Mouse (Mus musculus) urinary bladder, adult 18-20 months (tissue): ENCODE results near the gene Pon2.
"Not testable (repeated sequence)": the region's sequence is repeated elsewhere in the genome, so short reads cannot be mapped to it uniquely, and the experiment has no call there.

Experiments used
- DNase-seq, 2 experiments: peaks; one replicate each; pipeline ENCODE4 v3.0.0; 2022; ENCODE audit warnings: low spot score in 2 of 2, mixed read lengths in 2 of 2

Gene Pon2

DNA sequence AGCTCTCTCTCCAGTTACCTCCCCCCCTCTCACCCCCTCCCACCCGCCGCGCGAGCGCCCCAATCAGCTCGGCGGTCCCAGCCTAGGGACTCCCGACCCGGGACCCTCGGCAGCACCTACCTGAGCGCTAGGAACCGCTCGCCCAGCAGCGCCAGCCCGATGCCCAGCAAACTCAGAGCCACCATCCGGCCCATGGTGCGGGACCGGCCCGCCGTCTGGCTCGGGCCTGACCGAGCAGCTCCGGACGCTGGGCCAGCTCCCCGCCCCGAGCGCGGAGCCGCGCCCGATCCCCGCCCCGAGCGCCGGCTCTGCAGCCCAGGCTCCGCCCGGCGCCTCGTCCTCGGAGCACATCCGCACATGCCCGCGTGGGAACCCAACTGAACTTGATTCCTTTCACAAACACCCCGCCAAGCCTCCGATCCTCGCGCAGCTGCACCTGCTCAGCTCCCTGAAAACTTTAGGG lies at the start of gene Pon2:
Pon2 (minus strand) TSS at position 364 of the 463 bp plus-strand sequence.
- peak; percentile 75 to 81 for DNase-seq

- DNase-seq: no peak
These were observed 46.0 kb upstream of the Pon2 start for GRCm38 (mm10) chr6:5344255-5344654.

DNA sequence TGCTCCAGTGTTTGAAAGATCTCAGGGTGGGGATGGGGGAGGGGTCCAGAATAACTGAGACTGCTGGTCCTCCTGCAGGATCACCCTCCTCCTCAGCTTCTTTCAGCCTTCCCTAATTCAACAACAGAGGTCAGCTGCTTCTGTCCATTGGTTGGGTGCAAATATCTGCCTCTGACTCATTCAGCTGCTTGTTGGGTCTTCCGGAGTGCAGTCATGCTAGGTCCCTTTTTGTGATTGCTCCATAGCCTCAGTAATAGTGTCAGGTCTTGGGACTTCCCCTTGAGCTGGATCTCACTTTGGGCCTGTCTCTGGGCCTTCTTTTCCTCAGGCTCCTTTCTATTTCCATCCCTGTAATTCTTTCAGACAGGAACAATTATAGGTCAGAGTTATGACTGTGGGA lies 41.0 kb upstream of the Pon2 start:
- not testable (repeated sequence) for DNase-seq

DNA sequence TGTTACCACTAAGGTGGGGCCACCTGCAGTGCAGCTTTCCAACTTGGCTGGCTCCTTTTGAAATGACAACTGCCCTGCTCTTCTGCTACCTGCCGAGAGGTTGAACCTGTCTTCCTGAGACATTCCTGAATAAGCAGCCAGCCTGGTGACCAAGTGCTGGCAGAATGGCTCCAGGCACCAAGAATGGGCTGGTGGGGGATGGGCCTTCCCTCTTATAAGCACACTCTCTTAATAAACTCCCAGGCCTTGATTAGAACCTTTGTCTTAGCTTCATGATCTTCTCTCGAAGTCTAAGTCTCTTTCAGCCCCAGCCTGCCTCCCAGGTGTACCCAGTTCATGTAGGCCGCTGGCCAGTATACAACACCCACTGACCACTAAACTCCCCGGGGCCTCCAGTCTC lies 40.5 kb upstream of the Pon2 start:
- DNase-seq: not testable (repeated sequence)

DNA sequence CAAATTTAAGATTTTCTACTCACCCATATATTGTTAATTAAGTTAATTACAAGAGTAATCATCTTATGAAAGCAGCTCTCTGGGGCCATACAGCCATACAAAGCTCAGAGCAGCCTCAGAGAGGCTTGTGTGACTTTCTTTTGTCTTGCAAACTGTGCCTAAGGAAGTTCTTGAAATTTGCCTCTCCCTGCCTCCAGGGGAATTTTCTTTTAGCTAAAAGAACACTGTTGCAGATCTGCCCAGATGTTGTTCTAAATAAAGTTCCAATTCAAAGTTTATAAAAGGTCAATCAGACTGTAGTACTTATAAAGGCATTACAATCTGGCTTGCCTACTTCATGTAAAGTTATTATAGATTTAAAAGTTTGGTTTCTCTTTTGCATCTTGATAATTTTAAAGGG lies 37.8 kb upstream of the Pon2 start:
- DNase-seq: not testable (repeated sequence)

DNA sequence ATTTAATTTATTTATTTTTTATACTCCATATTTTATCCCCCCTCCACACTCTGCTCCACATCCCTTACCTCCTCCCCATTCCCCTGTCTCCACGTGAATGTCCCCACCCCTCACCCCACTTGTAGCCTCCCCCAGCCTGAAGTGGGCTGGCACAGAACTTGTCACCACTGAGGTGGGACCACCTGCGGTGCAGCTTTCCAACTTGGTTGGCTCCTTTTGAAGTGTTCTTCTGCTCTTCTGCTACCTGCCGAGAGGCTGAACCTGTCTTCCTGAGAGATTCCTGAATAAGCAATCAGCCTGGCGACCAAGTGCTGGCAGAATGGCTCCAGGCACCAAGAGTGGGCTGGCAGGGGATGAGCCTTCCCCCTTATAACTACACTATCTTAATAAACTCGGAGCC lies 35.8 kb upstream of the Pon2 start:
- no peak for DNase-seq

DNA sequence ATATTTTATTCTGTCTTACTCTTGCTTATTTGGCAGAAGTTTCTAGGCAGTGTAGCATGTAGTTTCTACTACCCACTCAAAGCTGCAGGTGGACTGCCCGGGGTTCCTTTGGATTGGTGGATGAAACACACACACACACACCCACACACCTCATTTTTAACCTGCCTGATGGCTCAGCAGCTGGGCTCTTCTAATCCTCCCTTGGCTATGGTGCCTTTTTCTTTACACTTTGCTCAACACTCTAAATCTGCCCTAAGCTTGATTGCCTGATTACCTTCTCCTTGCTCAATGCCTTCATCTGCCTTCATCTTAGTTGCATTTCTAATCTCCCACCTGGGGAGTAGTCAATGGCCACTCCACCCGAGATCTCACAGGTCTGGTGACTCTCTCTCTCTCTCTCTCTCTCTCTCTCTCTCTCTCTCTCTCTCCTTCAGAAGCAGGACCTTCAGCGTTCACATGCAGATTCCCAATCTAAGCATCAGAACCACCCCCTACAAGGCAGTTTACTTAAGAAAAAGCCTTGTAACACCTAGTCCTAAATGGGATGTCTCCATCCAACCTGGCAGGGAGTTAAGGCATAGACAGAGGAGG lies 34.4 kb upstream of the Pon2 start:
- no peak for DNase-seq

DNA sequence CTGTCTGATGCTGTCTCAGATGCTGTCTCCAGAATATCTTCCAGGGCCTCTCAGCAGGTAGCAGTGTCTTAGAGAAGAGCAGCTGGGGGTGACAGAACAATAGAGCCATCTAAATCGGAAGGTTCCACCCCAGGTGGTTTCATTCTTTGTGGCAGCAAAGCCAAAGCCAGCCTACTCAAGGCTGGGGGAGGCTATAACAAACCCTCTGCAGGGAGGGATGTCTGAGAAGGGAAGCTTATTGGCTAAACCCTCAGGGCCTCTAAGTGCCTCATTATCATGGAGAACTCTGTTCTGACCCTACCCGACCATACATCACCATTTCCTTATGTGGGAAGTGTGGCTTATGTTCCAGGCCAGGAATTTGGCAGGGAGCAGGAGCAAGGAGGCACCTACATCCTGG lies 26.9 kb upstream of the Pon2 start:
- DNase-seq: no peak

DNA sequence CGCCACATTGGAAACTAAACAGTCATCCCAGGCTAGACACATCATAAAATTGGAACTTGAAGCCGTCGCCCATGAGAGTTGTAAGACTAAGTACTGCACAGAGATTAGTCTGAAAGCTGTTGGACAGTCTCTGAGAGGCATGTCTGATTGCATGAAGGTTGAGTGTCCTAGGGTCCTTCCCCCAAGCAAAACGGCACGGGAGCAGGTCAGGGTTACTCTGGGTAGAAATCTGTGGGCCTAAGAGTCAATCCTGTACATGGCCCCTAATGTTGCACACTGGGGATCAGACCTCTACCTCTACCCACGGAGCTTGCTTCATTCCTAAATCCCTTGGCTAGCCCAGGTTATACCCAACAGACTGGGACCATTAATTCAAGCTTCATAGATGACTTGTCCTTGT lies 25.8 kb upstream of the Pon2 start:
- not testable (repeated sequence) for DNase-seq

- DNase-seq: no peak
These were observed 18.4 kb upstream of the Pon2 start for GRCm38 (mm10) chr6:5316630-5317029.

DNA sequence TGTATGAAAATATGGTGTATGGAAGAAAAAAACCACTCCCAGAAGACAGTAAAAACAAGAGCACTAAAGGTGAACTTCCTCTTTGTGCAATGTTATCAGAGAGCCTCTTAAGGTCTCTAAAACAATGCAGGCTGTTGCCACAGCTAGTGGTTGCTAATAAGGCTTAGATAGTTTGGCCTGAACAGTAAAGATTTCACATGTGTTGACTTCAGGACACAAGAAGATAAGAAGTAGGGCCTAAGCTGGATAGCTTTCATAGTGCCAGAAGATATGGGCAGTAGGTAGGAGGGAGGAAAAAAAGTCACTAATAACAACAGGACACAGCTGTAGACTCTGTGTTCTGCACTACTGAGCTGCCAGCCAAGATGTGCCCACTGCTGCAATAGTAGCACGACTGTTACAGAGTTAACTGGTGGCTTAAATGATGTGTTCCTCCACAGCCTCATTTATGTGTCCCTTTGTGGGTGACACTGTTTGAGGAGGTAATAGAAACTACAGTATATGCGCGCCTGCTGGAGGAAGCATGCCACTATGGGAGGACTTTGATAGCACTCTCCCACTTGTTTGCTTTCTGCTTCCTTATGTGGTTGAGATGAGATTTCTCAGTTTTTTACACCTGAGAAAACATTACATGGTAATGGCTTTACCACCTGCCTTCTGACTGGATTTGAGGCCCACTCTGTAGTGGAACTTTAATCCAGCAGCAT lies 17.0 kb upstream of the Pon2 start:
- DNase-seq: no peak

DNA sequence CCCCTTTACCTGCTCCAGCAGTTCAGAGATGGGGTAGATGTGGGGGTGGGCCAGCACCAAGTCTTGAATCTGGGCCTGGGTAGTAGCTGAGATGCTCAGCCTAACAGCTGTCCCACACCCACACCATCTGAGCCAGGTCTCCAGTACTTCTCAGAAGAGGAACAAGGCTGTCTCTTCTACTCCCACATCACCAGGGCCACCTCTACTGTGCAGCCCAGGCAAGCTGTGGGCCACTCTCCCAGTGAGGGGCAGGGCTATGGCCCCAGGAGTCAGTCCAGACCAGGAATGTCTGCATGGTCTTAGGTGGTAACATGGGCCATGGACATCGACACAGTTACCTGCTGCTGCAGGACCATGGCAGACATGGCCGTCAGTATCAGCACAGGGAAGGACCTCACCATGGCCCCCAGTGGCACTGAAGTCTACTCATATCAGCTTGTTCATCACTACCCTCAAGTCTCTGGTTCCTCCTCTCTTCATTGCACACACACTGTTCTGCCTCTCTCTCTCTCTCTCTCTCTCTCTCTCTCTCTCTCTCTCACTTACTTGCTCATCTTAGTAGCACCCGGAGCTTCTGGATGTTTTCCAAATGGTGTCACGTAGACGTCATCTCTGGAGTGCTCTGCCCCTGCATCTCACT lies 15.8 kb upstream of the Pon2 start:
- DNase-seq: no peak

GRCm38 (mm10) chr6:5310491-5310890 lies 12.2 kb upstream of the Pon2 start:
- no peak for DNase-seq

GRCm38 (mm10) chr6:5309595-5310197 lies 11.4 kb upstream of the Pon2 start:
- DNase-seq: no peak

DNA sequence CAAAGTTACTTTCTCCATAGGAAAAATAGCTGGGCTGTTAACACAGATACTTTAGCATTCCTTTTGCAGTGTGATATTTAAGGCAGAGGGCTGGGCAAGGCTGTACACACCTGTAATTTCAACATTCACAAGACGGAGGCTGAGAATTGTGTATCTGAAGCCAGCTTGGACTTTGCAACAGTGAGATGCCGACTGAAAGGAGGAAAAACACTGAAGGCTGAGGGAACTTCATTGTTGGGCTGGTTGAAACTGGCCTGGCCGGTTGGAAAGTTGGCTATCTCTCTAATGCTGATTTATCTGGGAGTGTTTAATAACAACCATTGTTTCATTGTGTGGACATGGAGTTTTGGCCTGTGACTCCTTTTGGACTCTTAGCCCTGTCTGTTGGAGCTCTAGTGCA lies 7.7 kb upstream of the Pon2 start:
- DNase-seq: no peak

GRCm38 (mm10) chr6:5304956-5305355 lies 6.7 kb upstream of the Pon2 start:
- no peak for DNase-seq

GRCm38 (mm10) chr6:5300629-5301028 lies 2.4 kb upstream of the Pon2 start:
- peak in 1 of 2 experiments; percentile 40 for DNase-seq

GRCm38 (mm10) chr6:5299561-5299960 lies 1.3 kb upstream of the Pon2 start:
- no peak for DNase-seq

- DNase-seq: peak; percentile 39 to 51
These were observed 749 bp downstream of the Pon2 start for GRCm38 (mm10) chr6:5297321-5298091.

DNA sequence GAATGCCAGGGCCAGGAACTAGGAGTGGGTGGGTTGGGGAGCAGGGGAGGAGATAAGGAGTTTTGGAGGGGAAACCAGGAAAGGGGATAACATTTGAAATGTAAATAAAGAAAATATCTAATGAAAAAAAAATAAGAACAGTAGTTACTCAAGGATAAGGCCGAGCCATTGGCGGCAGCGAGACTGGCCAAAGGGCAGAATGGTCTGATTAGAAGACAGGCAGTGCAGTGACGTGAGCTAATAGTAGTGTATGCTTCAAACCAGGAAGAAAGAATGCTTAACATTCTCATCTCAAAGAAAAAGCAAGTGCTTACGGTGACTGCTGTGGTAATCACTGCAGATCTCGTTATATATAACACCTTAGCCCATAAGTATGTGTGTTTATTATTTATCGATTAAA lies 2.2 kb downstream of the Pon2 start:
- DNase-seq: no peak

DNA sequence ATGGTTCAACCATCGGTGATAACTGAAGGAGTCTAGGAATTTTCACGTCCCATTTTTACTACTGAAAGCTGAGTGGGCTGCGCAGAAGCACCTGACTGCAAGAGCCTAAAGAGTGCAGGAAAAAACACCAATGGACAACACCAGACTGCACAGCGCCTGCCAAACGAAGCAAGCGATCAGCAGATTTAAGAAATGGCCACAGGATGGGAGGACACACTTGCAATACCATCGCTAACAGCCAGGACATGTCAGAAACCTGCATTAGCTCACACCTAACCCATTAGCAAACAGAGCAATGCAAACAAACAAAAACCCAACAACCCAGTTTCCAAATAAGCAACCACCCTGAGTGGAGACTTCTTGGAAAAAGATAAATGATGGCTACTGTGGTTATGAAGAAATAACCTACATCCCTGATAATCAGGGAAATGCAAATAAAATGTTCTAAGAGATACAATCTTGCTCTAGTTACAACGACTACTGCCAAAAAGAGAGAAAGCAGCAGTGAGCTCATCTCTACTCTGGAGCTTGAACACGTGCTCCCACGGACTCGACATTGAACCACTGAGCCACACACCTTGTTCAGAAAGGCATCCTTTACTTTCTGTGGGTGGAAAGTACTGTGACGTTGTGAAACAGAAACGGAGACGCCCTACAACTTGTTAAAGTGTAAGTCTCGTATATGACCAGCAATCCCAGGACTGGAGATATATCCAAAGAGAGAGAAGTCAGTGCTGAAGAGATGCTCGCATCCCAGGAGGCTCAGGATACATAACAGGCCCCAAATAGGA lies 3.4 kb downstream of the Pon2 start:
- no peak for DNase-seq
